6 mouse cellular contexts compared by ENCODE assay signal in the genomic region with DNA sequence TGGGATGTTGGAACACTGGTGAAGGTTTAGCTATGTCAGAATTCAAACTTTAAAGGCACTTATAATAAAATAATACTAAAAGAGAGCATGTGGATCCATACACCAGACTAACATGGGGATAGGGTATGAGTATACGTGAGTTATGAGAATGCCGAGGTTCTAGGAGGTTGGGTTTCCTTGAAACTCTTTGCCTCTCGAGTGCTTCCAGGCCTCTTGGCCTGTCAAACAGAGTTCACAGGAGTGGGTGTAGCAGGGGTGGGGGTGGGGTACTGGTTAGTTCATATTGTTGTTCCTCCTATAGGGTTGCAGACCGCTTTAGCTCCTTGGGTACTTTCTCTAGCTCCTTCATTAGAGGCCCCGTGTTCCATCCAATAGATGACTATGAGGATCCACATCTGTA.
DNase-seq lines count a peak whose midpoint lies in the region; TF ChIP-seq lines count a peak whose summit lies in the region.
"Not testable (repeated sequence)": the region's sequence is repeated elsewhere in the genome, so short reads cannot be mapped to it uniquely, and the experiment has no call there.

No protein-coding gene starts in this region.

- TF ChIP-seq EP300 in ES-Bruce4 (IDR thresholded peaks at IDR 0.05; ENCODE audit: insufficient read depth, low read depth, low read length) = not testable (repeated sequence)

- H3K4me1 ChIP-seq in ES-Bruce4 (ENCODE audit: control insufficient read depth, insufficient read depth, low read length); ES-E14 (ENCODE audit: control insufficient read depth in 2 of 2, insufficient read depth in 2 of 2, low read length in 2 of 2, poor library complexity in 1 of 2): not testable (repeated sequence)

- not testable (repeated sequence) for TF ChIP-seq CTCF in ES-Bruce4 (IDR thresholded peaks at IDR 0.05; ENCODE audit: low read depth, low read length)

- H3K9me3 ChIP-seq in ES-Bruce4 (replicated peaks; ENCODE audit: control insufficient read depth, insufficient read depth, low read length, poor library complexity, severe bottlenecking); ES-E14 (ENCODE audit: control insufficient read depth, insufficient read depth, low read depth, low read length): not testable (repeated sequence)

- H3K27ac ChIP-seq in ES-Bruce4 (ENCODE audit: insufficient read depth, low read length) (peak overlapping the region; percentile 73), ES-E14 (ENCODE audit: insufficient read depth, low read depth, low read length, poor library complexity, severe bottlenecking) (peak overlapping the region; percentile 69; the same call in 1 of the 2 replicates)

- not testable (repeated sequence) for H3K27me3 ChIP-seq in ES-Bruce4 (ENCODE audit: control insufficient read depth, insufficient read depth, low read length, poor library complexity, severe bottlenecking)

- not testable (repeated sequence) for H3K36me3 ChIP-seq in ES-Bruce4 (ENCODE audit: control insufficient read depth, insufficient read depth, low read length, poor library complexity, severe bottlenecking); ES-E14 (ENCODE audit: control insufficient read depth, insufficient read depth, low read length, poor library complexity, severe bottlenecking)

- DNase-seq in ES-CJ7 (ENCODE audit: low read depth, low spot score) (peak; percentile 65), ES-E14 (ENCODE audit: low read depth, low spot score) (peak; percentile 16), R1 (ENCODE audit: low read depth, low spot score) (peak; percentile 85), WW6 (ENCODE audit: low read depth, low spot score) (peak; percentile 1), ZHBTc4 (ENCODE audit: low read depth, low spot score) (peak; percentile 69)

- H3K4me3 ChIP-seq in ES-Bruce4 (ENCODE audit: low read depth, low read length); ES-E14 (ENCODE audit: insufficient read depth in 1 of 2, low read depth in 1 of 2, low read length in 2 of 2, poor library complexity in 1 of 2, severe bottlenecking in 1 of 2): not testable (repeated sequence)

- H3K9ac ChIP-seq in ES-Bruce4 (ENCODE audit: low read depth, poor library complexity, severe bottlenecking); ES-E14 (ENCODE audit: insufficient read depth, low read depth, low read length, poor library complexity, severe bottlenecking): not testable (repeated sequence)

- not testable (repeated sequence) for TF ChIP-seq POLR2A in ES-Bruce4 (IDR thresholded peaks at IDR 0.05; ENCODE audit: insufficient read depth, low read length)

- in situ Hi-C loops in ES-E14 (cut with MboI; ENCODE audit: low sequenced_read_pairs in 2 of 2, unreplicated experiment in 2 of 2) = not testable (repeated sequence)

Comparison
In these comparisons a context has a peak if more than half of its experiments do, and no peak if none do; other contexts are left out.
1. DNase-seq: peak in every context shown above with its lines; median percentile 85 in R1; 69 in ZHBTc4; 65 in ES-CJ7; 16 in ES-E14; 1 in WW6.